40 mouse cellular contexts compared by ENCODE assay signal in the genomic region with DNA sequence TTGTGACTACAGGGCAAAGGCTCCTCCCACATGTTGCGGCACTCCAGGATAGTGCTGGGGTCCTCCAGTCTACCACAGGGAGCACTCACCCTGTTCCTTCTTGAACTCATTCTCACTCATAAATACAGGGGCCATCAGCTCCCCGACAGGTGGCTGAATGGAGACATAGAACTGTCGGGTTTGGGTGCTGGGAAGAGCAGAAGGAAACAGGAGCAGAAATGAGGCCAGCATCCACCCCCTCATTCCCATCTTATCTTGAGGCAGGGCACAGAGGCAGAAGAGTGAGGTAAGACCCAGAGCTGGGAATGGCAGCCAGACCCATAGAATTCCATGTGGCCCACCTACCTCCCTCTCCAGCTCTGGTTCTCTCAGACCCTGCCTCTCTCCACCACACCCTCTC. TPM values are rescaled to one million over a fixed set of nuclear protein-coding genes. Genes with fewer than 3 reads are reported as not detected.
"Had no signal": no experiment of that assay in that cellular context is flagged by ENCODE, and none has a peak within 500 bp of the region (broad histone marks: within the 10 kb centered on the region; RNA-seq: fewer than 3 reads in every experiment).

No protein-coding gene starts in this region.

- H3K9ac ChIP-seq: heart, embryonic 12.5 days; hindbrain, embryonic 13.5 days; hindbrain, embryonic 15.5 days; kidney, embryonic 15.5 days; limb, embryonic 12.5 days; liver, embryonic 13.5 days had no signal

- H3K4me2 ChIP-seq: heart, embryonic 12.5 days; hindbrain, embryonic 13.5 days; hindbrain, embryonic 15.5 days; kidney, embryonic 15.5 days; limb, embryonic 12.5 days; liver, embryonic 11.5 days; liver, embryonic 13.5 days had no signal

- ATAC-seq: hindbrain, postnatal 0 days; intestine, embryonic 16.5 days had no signal

- H3K9me3 ChIP-seq: heart, embryonic 10.5 days; heart, embryonic 12.5 days; hindbrain, embryonic 13.5 days; hindbrain, embryonic 15.5 days; kidney, embryonic 15.5 days; limb, embryonic 12.5 days; liver, embryonic 13.5 days had no signal

- DNase-seq: gastrocnemius, postnatal 14 days; heart, adult 18-20 months; heart, postnatal 14 days; heart, postnatal 36 days; kidney, adult 11 months; kidney, adult 2 months; kidney, adult 9 months; kidney, postnatal 14 days; kidney, postnatal 36 days; layer of hippocampus, adult 9-11 months; layer of hippocampus, postnatal 36 days; left cerebral cortex, postnatal 4 days; liver; liver, embryonic 13.5 days had no signal

- H3K4me1 ChIP-seq: heart, embryonic 10.5 days; heart, embryonic 12.5 days; hindbrain, embryonic 13.5 days; hindbrain, embryonic 15.5 days; kidney, embryonic 15.5 days; limb, embryonic 12.5 days; liver, embryonic 13.5 days had no signal

- H3K27ac ChIP-seq: heart, embryonic 10.5 days; hindbrain, embryonic 13.5 days; hindbrain, embryonic 15.5 days; hindbrain, postnatal 0 days; kidney, embryonic 15.5 days; kidney, postnatal 0 days; limb, embryonic 12.5 days; liver, embryonic 13.5 days had no signal

- H3K36me3 ChIP-seq: heart, embryonic 12.5 days; kidney, embryonic 15.5 days; limb, embryonic 12.5 days; liver, embryonic 13.5 days had no signal

- H3K4me3 ChIP-seq: heart, embryonic 10.5 days; heart, embryonic 12.5 days; hindbrain, embryonic 13.5 days; hindbrain, embryonic 15.5 days; kidney, embryonic 15.5 days; limb, embryonic 12.5 days; liver, embryonic 13.5 days had no signal

RNA-seq across cellular contexts. Expression of a gene that starts 7.5 kb away (rescaled TPM):
- total RNA-seq: hematopoietic stem cell, adult 5-6 weeks had no signal
- polyA plus RNA-seq: limb, embryonic 12.5 days had no signal

RNA-seq across cellular contexts. Expression of a gene that starts 30.9 kb away (rescaled TPM):
- total RNA-seq: heart, adult 18-20 months; heart, adult 8-10 months; heart, postnatal 14 days; hematopoietic stem cell, adult 5-6 weeks had no signal

RNA-seq across cellular contexts. Expression of a gene that starts 35.3 kb away (rescaled TPM):
- total RNA-seq: gastrocnemius, postnatal 14 days; heart, adult 18-20 months; heart, postnatal 14 days; heart, postnatal 36 days; hematopoietic stem cell, adult 5-6 weeks; hindbrain, postnatal 0 days; layer of hippocampus, adult 18-20 months; layer of hippocampus, adult 8-10 months; layer of hippocampus, postnatal 14 days; layer of hippocampus, postnatal 36 days; left cerebral cortex, adult 18-20 months; left cerebral cortex, adult 8-10 months; left cerebral cortex, postnatal 10 days; left cerebral cortex, postnatal 25 days; left cerebral cortex, postnatal 4 days had no signal
- polyA plus RNA-seq: frontal cortex, adult 2 months; heart, embryonic 10.5 days; heart, embryonic 12.5 days; heart, embryonic 14.5 days; heart, embryonic 16.5 days; hindbrain, embryonic 11.5 days; hindbrain, embryonic 13.5 days; hindbrain, embryonic 15.5 days; hindbrain, postnatal 0 days; intestine, embryonic 14.5 days; intestine, embryonic 16.5 days; kidney, embryonic 15.5 days; kidney, postnatal 0 days; large intestine, adult 2 months; limb, embryonic 12.5 days; limb, embryonic 14.5 days; liver, embryonic 11.5 days; liver, embryonic 13.5 days had no signal
